Mouse (Mus musculus) forebrain, embryonic 14.5 days (tissue): Measurements from ENCODE around the gene Txndc17. TPM values are rescaled to one million over a fixed set of nuclear protein-coding genes. Genes with fewer than 3 reads are reported as not detected.

ENCODE experiments used
- ATAC-seq: fragments of 200-750 bp; cut with Nextera tagmentation; 2 replicates; pipeline ENCODE4 v1.8.0; 2017; ENCODE audit warnings: mild to moderate bottlenecking, moderate library complexity
- DNase-seq: peaks from one replicate; pipeline ENCODE4 v3.0.0-alpha.2; 2015; ENCODE audit warnings: low spot score
- H3K27ac ChIP-seq: fragments of 300-500 bp; sonication (generic); 2 replicates; pipeline ENCODE4 v1.5.1; 2014; ENCODE audit warnings: low read depth, mild to moderate bottlenecking, control low read depth, low read length, moderate library complexity
- H3K27me3 ChIP-seq: fragments of 300-500 bp; sonication (generic); replicated peaks from 2 replicates; pipeline ENCODE4 v1.6.1; 2014; ENCODE audit warnings: low read length, control low read depth, mixed read lengths; ENCODE audit not compliant: control insufficient read depth, insufficient read depth
- H3K36me3 ChIP-seq: fragments of 300-500 bp; sonication (generic); 2 replicates; pipeline ENCODE4 v1.6.1; 2014; ENCODE audit warnings: low read length, control low read depth; ENCODE audit not compliant: control insufficient read depth, insufficient read depth
- H3K4me1 ChIP-seq: fragments of 300-500 bp; sonication (generic); 2 replicates; pipeline ENCODE4 v1.6.1; 2014; ENCODE audit warnings: antibody characterized with exemption, low read length, control low read depth; ENCODE audit not compliant: control insufficient read depth, insufficient read depth
- H3K4me2 ChIP-seq: fragments of 300-500 bp; sonication (generic); 2 replicates; pipeline ENCODE4 v1.6.1; 2014; ENCODE audit warnings: mild to moderate bottlenecking, control low read depth, low read length
- H3K4me3 ChIP-seq: fragments of 300-500 bp; sonication (generic); 2 replicates; pipeline ENCODE4 v1.5.1; 2014; ENCODE audit warnings: low read depth, low read length, control low read depth
- H3K9ac ChIP-seq: fragments of 300-500 bp; sonication (generic); 2 replicates; pipeline ENCODE4 v1.6.1; 2014; ENCODE audit warnings: mild to moderate bottlenecking, low read length, control low read depth, moderate library complexity
- H3K9me3 ChIP-seq: fragments of 300-500 bp; sonication (generic); replicated peaks from 2 replicates; pipeline ENCODE4 v1.6.1; 2016; ENCODE audit warnings: low read length, control low read depth, mixed read lengths; ENCODE audit not compliant: control insufficient read depth
- WGBS: fragments of 180-500 bp; shearing (Covaris S2); extraction: QIAGEN DNeasy Blood & Tissue Kit; methylation state at CpG from one replicate; pipeline ENCODE4 v1.1.7; 2014; 5-methylcytosine and 5-hydroxymethylcytosine counted together
- polyA plus RNA-seq: library from polyadenylated mRNA; unstranded; fragments of >200 nt; fragmentation: Nextera tagmentation; extraction: Ambion mirVana; gene quantifications from 2 replicates; pipeline ENCODE4 v1.2.1, GENCODE M21; 2014

The Txndc17 gene
- polyA plus RNA-seq, 1 experiment from 2014 or later = 131 TPM

GRCm38 (mm10) chr11:72214591-72215409 is 7.5 kb downstream of the Txndc17 start:
- H3K36me3 ChIP-seq = peaks cover 33% of the 10 kb centered on the region
- H3K27ac ChIP-seq = peak overlapping the region; percentile 72
- DNase-seq (peak; percentile 98), ATAC-seq (peak; percentile 97)
- H3K4me2 ChIP-seq = peak overlapping the region; percentile 94
- H3K9ac ChIP-seq = peak overlapping the region; percentile 74
- WGBS = 1% methylated on average over 51 of the region's 51 CpGs
- 0 out of 2 replicates have a peak, but pooled peaks cover 9% of the 10 kb centered on the region for H3K4me1 ChIP-seq
- no peaks in the 10 kb centered on the region for H3K27me3 ChIP-seq
- H3K9me3 ChIP-seq = no peaks in the 10 kb centered on the region
- peak overlapping the region; percentile 48 for H3K4me3 ChIP-seq

- H3K27me3 ChIP-seq = no peaks in the 10 kb centered on the region
- ATAC-seq (peak; percentile 80), DNase-seq (peak; percentile 85)
- H3K4me1 ChIP-seq = 0 out of 2 replicates have a peak, but pooled peaks cover 9% of the 10 kb centered on the region
- peak within 1 kb of the TSS; percentile 74 for H3K9ac ChIP-seq
- peaks cover 27% of the 10 kb centered on the region for H3K36me3 ChIP-seq
- WGBS = 2% methylated on average over 29 of the region's 29 CpGs
- H3K9me3 ChIP-seq = no peaks in the 10 kb centered on the region
- H3K27ac ChIP-seq = peak within 1 kb of the TSS; percentile 72
- peak within 1 kb of the TSS; percentile 94 for H3K4me2 ChIP-seq
- peak within 1 kb of the TSS; percentile 48 for H3K4me3 ChIP-seq
These were observed 8.1 kb downstream of the Txndc17 start, which contains the start of gene Med31 for GRCm38 (mm10) chr11:72215410-72215797. Gene Med31 (minus strand): TSS chr11:72215592.

- DNase-seq = no peak
- 91% methylated on average over 5 of the region's 5 CpGs for WGBS
- H3K27me3 ChIP-seq = no peaks in the 10 kb centered on the region
- ATAC-seq = no peak
- no peak overlapping the region for H3K9ac ChIP-seq
- H3K27ac ChIP-seq = no peak overlapping the region
- H3K9me3 ChIP-seq = no peaks in the 10 kb centered on the region
- 0 out of 2 replicates have a peak, but pooled peaks cover 9% of the 10 kb centered on the region for H3K4me1 ChIP-seq
- no peak overlapping the region for H3K4me3 ChIP-seq
- H3K36me3 ChIP-seq = peaks cover 10% of the 10 kb centered on the region
- H3K4me2 ChIP-seq = no peak overlapping the region
These were observed 9.8 kb downstream of the Txndc17 start for GRCm38 (mm10) chr11:72217116-72217515.

GRCm38 (mm10) chr11:72221278-72221677 is 13.9 kb downstream of the Txndc17 start:
- 16% methylated on average over 6 of the region's 6 CpGs for WGBS
- ATAC-seq (no peak), DNase-seq (peak; percentile 85)
- Histone ChIP-seq H3K27me3 (no peaks in the 10 kb centered on the region), H3K9me3 (no peaks in the 10 kb centered on the region), H3K4me1 (0 out of 2 replicates have a peak, but pooled peaks cover 7% of the 10 kb centered on the region), H3K36me3 (peaks cover 5% of the 10 kb centered on the region; the same call in 1 of the 2 replicates), H3K9ac (no peak overlapping the region), H3K4me2 (no peak overlapping the region), H3K4me3 (no peak overlapping the region), H3K27ac (no peak overlapping the region)

- Histone ChIP-seq H3K27ac (no peak overlapping the region), H3K4me2 (no peak overlapping the region), H3K9me3 (no peaks in the 10 kb centered on the region), H3K36me3 (peaks cover 5% of the 10 kb centered on the region; the same call in 1 of the 2 replicates), H3K4me3 (no peak overlapping the region), H3K4me1 (0 out of 2 replicates have a peak, but pooled peaks cover 3% of the 10 kb centered on the region), H3K27me3 (no peaks in the 10 kb centered on the region), H3K9ac (no peak overlapping the region)
- DNase-seq (no peak), ATAC-seq (no peak)
- WGBS = 71% methylated on average over 4 of the region's 4 CpGs
These were observed 16.1 kb downstream of the Txndc17 start for GRCm38 (mm10) chr11:72223414-72223813.

GRCm38 (mm10) chr11:72224865-72225264 is 17.5 kb downstream of the Txndc17 start:
- Histone ChIP-seq H3K9ac (no peak overlapping the region), H3K4me3 (no peak overlapping the region), H3K9me3 (no peaks in the 10 kb centered on the region), H3K4me1 (0 out of 2 replicates have a peak, but pooled peaks cover 3% of the 10 kb centered on the region), H3K4me2 (no peak overlapping the region), H3K27ac (no peak overlapping the region), H3K27me3 (no peaks in the 10 kb centered on the region), H3K36me3 (no peaks in the 10 kb centered on the region)
- WGBS = 16% methylated on average over 5 of the region's 5 CpGs
- ATAC-seq (no peak), DNase-seq (peak; percentile 80)

GRCm38 (mm10) chr11:72226020-72226791 is 18.9 kb downstream of the Txndc17 start:
- no peak overlapping the region for H3K4me2 ChIP-seq
- no peak overlapping the region for H3K4me3 ChIP-seq
- H3K27me3 ChIP-seq = no peaks in the 10 kb centered on the region
- no peak overlapping the region for H3K27ac ChIP-seq
- WGBS = 27% methylated on average over 10 of the region's 10 CpGs
- no peak for ATAC-seq
- 0 out of 2 replicates have a peak, but pooled peaks cover 3% of the 10 kb centered on the region for H3K4me1 ChIP-seq
- H3K9ac ChIP-seq = no peak overlapping the region
- peak; percentile 43 for DNase-seq
- no peaks in the 10 kb centered on the region for H3K9me3 ChIP-seq
- H3K36me3 ChIP-seq = no peaks in the 10 kb centered on the region

- H3K4me3 ChIP-seq = no peak overlapping the region
- H3K27ac ChIP-seq = no peak overlapping the region
- H3K4me2 ChIP-seq = no peak overlapping the region
- DNase-seq (no peak), ATAC-seq (no peak)
- 0 out of 2 replicates have a peak, but pooled peaks cover 3% of the 10 kb centered on the region for H3K4me1 ChIP-seq
- H3K36me3 ChIP-seq = no peaks in the 10 kb centered on the region
- no peaks in the 10 kb centered on the region for H3K9me3 ChIP-seq
- no peaks in the 10 kb centered on the region for H3K27me3 ChIP-seq
- 92% methylated on average over 6 of the region's 6 CpGs for WGBS
- H3K9ac ChIP-seq = no peak overlapping the region
These were observed 19.6 kb downstream of the Txndc17 start for GRCm38 (mm10) chr11:72226901-72227300.
